9 mouse cellular contexts compared by ENCODE assay signal in genomic region chr15:82184183-82184582, GRCm38 (mm10). TPM values are rescaled to one million over a fixed set of nuclear protein-coding genes. Genes with fewer than 3 reads are reported as not detected.
DNase-seq lines count a peak whose midpoint lies in the region; ATAC-seq and TF ChIP-seq lines count a peak whose summit lies in the region.
"Had no signal": no experiment of that assay in that cellular context is flagged by ENCODE, and none has a peak within 500 bp of the region (broad histone marks: within the 10 kb centered on the region; RNA-seq: fewer than 3 reads in every experiment).

No protein-coding gene starts in this region.

- H3K9ac ChIP-seq in forebrain, embryonic 14.5 days (ENCODE audit: low read length): no peak overlapping the region
- no peak overlapping the region for H3K9ac ChIP-seq in neural tube, embryonic 11.5 days (ENCODE audit: low read length)
- H3K9ac ChIP-seq in kidney, postnatal 0 days (ENCODE audit: low read depth, low read length): no peak overlapping the region
- H3K9ac ChIP-seq: hindbrain, embryonic 14.5 days had no signal

- TF ChIP-seq CTCF in kidney, postnatal 0 days (IDR thresholded peaks at IDR 0.05; ENCODE audit: low read depth): no peak

- peaks cover 100% of the 10 kb centered on the region for H3K36me3 ChIP-seq in forebrain, embryonic 10.5 days (replicated peaks)
- H3K36me3 ChIP-seq in forebrain, embryonic 14.5 days (ENCODE audit: control insufficient read depth, insufficient read depth, low read length): peaks cover 98% of the 10 kb centered on the region
- peaks cover 57% of the 10 kb centered on the region for H3K36me3 ChIP-seq in neural tube, embryonic 11.5 days (ENCODE audit: control insufficient read depth, insufficient read depth, low read length)
- H3K36me3 ChIP-seq in kidney, postnatal 0 days (ENCODE audit: insufficient read depth, low read length): peaks cover 74% of the 10 kb centered on the region

- DNase-seq in forebrain, embryonic 10.5 days (ENCODE audit: extremely low spot score, low spot score): no peak
- DNase-seq in forebrain, embryonic 14.5 days (ENCODE audit: low spot score): no peak
- no peak for DNase-seq in neural tube, embryonic 11.5 days (ENCODE audit: low spot score)
- no peak for DNase-seq in neural tube, embryonic 10.5 days (ENCODE audit: extremely low spot score, low spot score)
- DNase-seq in kidney, postnatal 0 days (ENCODE audit: low spot score): peak; percentile 65
- DNase-seq in spleen, postnatal 4 days (ENCODE audit: low spot score in 2 of 2): peak; percentile 75 to 80
- no peak for DNase-seq in left cerebral cortex, adult 8-10 months (ENCODE audit: low spot score in 2 of 2)
- DNase-seq in urinary bladder, postnatal 36 days (ENCODE audit: low spot score in 2 of 2): no peak

- 86% methylated on average over 7 of the region's 7 CpGs for WGBS in forebrain, embryonic 10.5 days
- WGBS in forebrain, embryonic 14.5 days: 85% methylated on average over 7 of the region's 7 CpGs
- WGBS in neural tube, embryonic 11.5 days: 86% methylated on average over 7 of the region's 7 CpGs
- 50% methylated on average over 7 of the region's 7 CpGs for WGBS in kidney, postnatal 0 days

- peaks cover 26% of the 10 kb centered on the region for H3K9me3 ChIP-seq in forebrain, embryonic 10.5 days
- H3K9me3 ChIP-seq in forebrain, embryonic 14.5 days (replicated peaks; ENCODE audit: control insufficient read depth, low read length): 0 out of 2 replicates have a peak, but pooled peaks cover 5% of the 10 kb centered on the region
- H3K9me3 ChIP-seq in neural tube, embryonic 11.5 days (ENCODE audit: control insufficient read depth, low read length): 0 out of 2 replicates have a peak, but pooled peaks cover 5% of the 10 kb centered on the region
- no peaks in the 10 kb centered on the region for H3K9me3 ChIP-seq in kidney, postnatal 0 days (replicated peaks; ENCODE audit: low read length)

- no peak overlapping the region for H3K4me2 ChIP-seq in forebrain, embryonic 14.5 days (ENCODE audit: low read length)
- H3K4me2 ChIP-seq in neural tube, embryonic 11.5 days (ENCODE audit: low read depth): no peak overlapping the region
- no peak overlapping the region for H3K4me2 ChIP-seq in kidney, postnatal 0 days (ENCODE audit: low read length)
- H3K4me2 ChIP-seq: hindbrain, embryonic 14.5 days had no signal

- H3K27ac ChIP-seq in forebrain, embryonic 10.5 days: peak overlapping the region; percentile 13
- no peak overlapping the region for H3K27ac ChIP-seq in forebrain, embryonic 14.5 days (ENCODE audit: low read depth, low read length)
- H3K27ac ChIP-seq in neural tube, embryonic 11.5 days (ENCODE audit: low read depth, low read length): 0 out of 2 replicates have a peak overlapping the region, but pooled peaks have one; percentile 9
- peak overlapping the region; percentile 72 for H3K27ac ChIP-seq in kidney, postnatal 0 days
- H3K27ac ChIP-seq: hindbrain, embryonic 14.5 days had no signal

- no peaks in the 10 kb centered on the region for H3K4me1 ChIP-seq in forebrain, embryonic 10.5 days
- H3K4me1 ChIP-seq in forebrain, embryonic 14.5 days (ENCODE audit: control insufficient read depth, insufficient read depth, low read length): no peaks in the 10 kb centered on the region
- no peaks in the 10 kb centered on the region for H3K4me1 ChIP-seq in neural tube, embryonic 11.5 days (ENCODE audit: control insufficient read depth, insufficient read depth, low read length)
- H3K4me1 ChIP-seq in kidney, postnatal 0 days (replicated peaks; ENCODE audit: insufficient read depth, low read length): no peaks in the 10 kb centered on the region

- no peak for ATAC-seq in forebrain, embryonic 14.5 days
- ATAC-seq in neural tube, embryonic 11.5 days (ENCODE audit: insufficient read depth, low FRiP score, low TSS enrichment): no peak
- peak; percentile 71 for ATAC-seq in kidney, postnatal 0 days (replicated peaks; ENCODE audit: low FRiP score, low read depth)

- H3K4me3 ChIP-seq in forebrain, embryonic 10.5 days: no peak overlapping the region
- no peak overlapping the region for H3K4me3 ChIP-seq in forebrain, embryonic 14.5 days (ENCODE audit: low read depth, low read length)
- no peak overlapping the region for H3K4me3 ChIP-seq in neural tube, embryonic 11.5 days (ENCODE audit: low read depth, low read length)
- no peak overlapping the region for H3K4me3 ChIP-seq in kidney, postnatal 0 days (replicated peaks; ENCODE audit: low read depth, low read length)

- H3K27me3 ChIP-seq in forebrain, embryonic 10.5 days (ENCODE audit: poor library complexity, severe bottlenecking): no peaks in the 10 kb centered on the region
- H3K27me3 ChIP-seq in forebrain, embryonic 14.5 days (replicated peaks; ENCODE audit: control insufficient read depth, insufficient read depth, low read length): no peaks in the 10 kb centered on the region
- no peaks in the 10 kb centered on the region for H3K27me3 ChIP-seq in neural tube, embryonic 11.5 days (ENCODE audit: control insufficient read depth, insufficient read depth, low read length)
- no peaks in the 10 kb centered on the region for H3K27me3 ChIP-seq in kidney, postnatal 0 days (ENCODE audit: insufficient read depth, low read length)

RNA-seq across cellular contexts. Expression of gene Shisa8, which starts 28.4 kb away (rescaled TPM):
- 0.87 and 0.95 TPM in 2 replicates for polyA plus RNA-seq in forebrain, embryonic 10.5 days (2016; fragmentation: Nextera tagmentation; extraction: Ambion mirVana)
- 0.61 and 0.77 TPM in 2 replicates for polyA plus RNA-seq in forebrain, embryonic 14.5 days (2014; fragmentation: Nextera tagmentation; extraction: Ambion mirVana)
- polyA plus RNA-seq in neural tube, embryonic 11.5 days (2014; fragmentation: Nextera tagmentation; extraction: Ambion mirVana): 0.30 and 0.46 TPM in 2 replicates
- 0.66 and 0.96 TPM in 2 replicates for polyA plus RNA-seq in kidney, postnatal 0 days (2015; fragmentation: Nextera tagmentation; extraction: Ambion mirVana)
- total RNA-seq in left cerebral cortex, adult 8-10 months (2022): 1 to 10 TPM; 3.1 to 5.3 (median 5.0) TPM

RNA-seq across cellular contexts. Expression of gene Srebf2, which starts 37.2 kb away (rescaled TPM):
- polyA plus RNA-seq in forebrain, embryonic 10.5 days (2016; fragmentation: Nextera tagmentation; extraction: Ambion mirVana): 207 and 227 TPM in 2 replicates
- polyA plus RNA-seq in forebrain, embryonic 14.5 days (2014; fragmentation: Nextera tagmentation; extraction: Ambion mirVana): 99.6 and 139 TPM in 2 replicates
- polyA plus RNA-seq in neural tube, embryonic 11.5 days (2014; fragmentation: Nextera tagmentation; extraction: Ambion mirVana): 179 and 195 TPM in 2 replicates
- 89.0 and 98.5 TPM in 2 replicates for polyA plus RNA-seq in kidney, postnatal 0 days (2015; fragmentation: Nextera tagmentation; extraction: Ambion mirVana)
- 100 to 1,000 TPM; 204 to 229 (median 207) TPM for total RNA-seq in left cerebral cortex, adult 8-10 months (2022)

RNA-seq across cellular contexts. Expression of gene Tnfrsf13c, which starts 40.0 kb away (rescaled TPM):
- polyA plus RNA-seq in forebrain, embryonic 10.5 days (2016; fragmentation: Nextera tagmentation; extraction: Ambion mirVana): 0.18 TPM in 1 of 2 replicates, not detected in the other
- polyA plus RNA-seq in forebrain, embryonic 14.5 days (2014; fragmentation: Nextera tagmentation; extraction: Ambion mirVana): 0.14 and 0.19 TPM in 2 replicates
- 0.23 and 0.57 TPM in 2 replicates for polyA plus RNA-seq in neural tube, embryonic 11.5 days (2014; fragmentation: Nextera tagmentation; extraction: Ambion mirVana)
- 0.09 TPM in 1 of 2 replicates, not detected in the other for polyA plus RNA-seq in kidney, postnatal 0 days (2015; fragmentation: Nextera tagmentation; extraction: Ambion mirVana)
- under 1 TPM; 0.37 to 0.98 (median 0.64) TPM for total RNA-seq in left cerebral cortex, adult 8-10 months (2022)

RNA-seq across cellular contexts. Expression of gene Ccdc134, which starts 56.5 kb away (rescaled TPM):
- 22.9 and 24.0 TPM in 2 replicates for polyA plus RNA-seq in forebrain, embryonic 10.5 days (2016; fragmentation: Nextera tagmentation; extraction: Ambion mirVana)
- polyA plus RNA-seq in forebrain, embryonic 14.5 days (2014; fragmentation: Nextera tagmentation; extraction: Ambion mirVana): 12.8 and 15.5 TPM in 2 replicates
- polyA plus RNA-seq in neural tube, embryonic 11.5 days (2014; fragmentation: Nextera tagmentation; extraction: Ambion mirVana): 19.7 and 23.5 TPM in 2 replicates
- polyA plus RNA-seq in kidney, postnatal 0 days (2015; fragmentation: Nextera tagmentation; extraction: Ambion mirVana): 10.7 and 11.9 TPM in 2 replicates
- total RNA-seq in left cerebral cortex, adult 8-10 months (2022): 10 to 100 TPM in 1 of 4 experiments, 1 to 10 TPM in 3; 8.1 to 11.8 (median 9.0) TPM

Comparison
In these comparisons a context has a peak if more than half of its experiments do, and no peak if none do; other contexts are left out.
1. DNase-seq: peak in kidney, postnatal 0 days (single experiment) and spleen, postnatal 4 days (2 of 2); none in forebrain, embryonic 10.5 days (single experiment), forebrain, embryonic 14.5 days (single experiment), neural tube, embryonic 11.5 days (single experiment), neural tube, embryonic 10.5 days (single experiment), left cerebral cortex, adult 8-10 months (0 of 2) and urinary bladder, postnatal 36 days (0 of 2).